Mouse (Mus musculus): ENCODE data around the gene Magi2. TPM values are rescaled to one million over a fixed set of nuclear protein-coding genes. Genes with fewer than 3 reads are reported as not detected.

Magi2 gene
- polyA plus RNA-seq, 1 experiment = 0.18 TPM

DNA sequence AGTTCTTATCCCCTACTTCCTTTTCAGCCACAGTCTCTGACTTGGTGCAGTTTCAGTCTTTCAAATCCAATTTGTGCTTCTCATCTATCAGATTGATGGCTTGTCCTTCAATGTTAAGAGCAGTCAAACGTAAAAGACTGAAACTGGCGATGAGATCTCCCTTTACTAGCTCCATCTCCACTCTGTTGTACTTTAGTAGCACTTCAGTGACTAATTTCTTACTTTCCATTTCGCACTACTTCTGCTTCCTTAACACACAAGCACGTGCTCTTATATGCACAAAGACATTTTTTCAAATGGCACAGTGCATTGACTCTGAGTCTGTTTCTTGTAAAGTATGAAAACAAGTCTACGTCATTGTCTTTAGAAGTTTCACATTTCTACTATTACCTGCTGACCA, 439.6 kb downstream of the Magi2 start:
- TF ChIP-seq CTCF (IDR thresholded peaks at IDR 0.05; ENCODE audit: control insufficient read depth, insufficient read depth, insufficient read length) (no peak), USF1 (IDR thresholded peaks at IDR 0.05; ENCODE audit: low read depth) (no peak), FOSL1 (IDR thresholded peaks at IDR 0.05; ENCODE audit: insufficient read depth, low read length, poor library complexity, severe bottlenecking) (no peak), MAX (IDR thresholded peaks at IDR 0.05) (no peak), MYOD1 (IDR thresholded peaks at IDR 0.05; ENCODE audit: control insufficient read depth, insufficient read length, low read depth) (no peak), CEBPB (IDR thresholded peaks at IDR 0.05; ENCODE audit: low read depth) (no peak), MYOG (IDR thresholded peaks at IDR 0.05; ENCODE audit: control insufficient read depth, extremely low read depth, insufficient read length) (no peak)
- no peaks in the 10 kb centered on the region for H3K79me2 ChIP-seq (ENCODE audit: control insufficient read depth, insufficient read depth)
- no peaks in the 10 kb centered on the region for H3K79me3 ChIP-seq (ENCODE audit: low read depth)
- H3K36me3 ChIP-seq (ENCODE audit: control insufficient read depth, insufficient read depth) = no peaks in the 10 kb centered on the region
- H3K4me3 ChIP-seq (ENCODE audit: insufficient read depth, poor library complexity, severe bottlenecking) = no peak overlapping the region
- H3ac ChIP-seq (ENCODE audit: control insufficient read depth, insufficient read length, low read depth) = no peak overlapping the region
- no peaks in the 10 kb centered on the region for H3K27me3 ChIP-seq (ENCODE audit: control insufficient read depth, insufficient read depth, insufficient read length)

DNA sequence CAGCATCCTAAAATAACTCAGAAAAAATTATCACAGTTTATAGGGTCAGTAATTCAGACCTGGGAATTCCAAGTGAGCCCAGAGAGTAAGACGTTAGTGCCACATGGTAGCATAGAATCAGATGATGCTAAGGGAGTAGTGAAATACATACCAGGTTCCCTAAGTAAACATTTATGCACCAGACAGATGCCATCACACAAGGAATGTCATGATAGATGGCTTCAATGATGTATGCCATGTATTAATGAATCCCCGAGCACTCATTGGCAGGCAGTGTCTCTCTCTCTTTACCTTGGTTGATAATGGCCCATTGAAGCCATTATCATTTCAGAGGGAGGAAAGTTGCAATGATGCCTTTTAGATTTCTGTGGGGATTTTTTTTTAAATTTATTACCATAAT, 490.5 kb downstream of the Magi2 start:
- TF ChIP-seq MAX (IDR thresholded peaks at IDR 0.05) = no peak
- TF ChIP-seq CEBPB (IDR thresholded peaks at IDR 0.05; ENCODE audit: low read depth) = no peak
- no peak for TF ChIP-seq CTCF (IDR thresholded peaks at IDR 0.05; ENCODE audit: control insufficient read depth, insufficient read depth, insufficient read length)
- H3ac ChIP-seq (ENCODE audit: control insufficient read depth, insufficient read length, low read depth) = no peak overlapping the region
- no peaks in the 10 kb centered on the region for H3K79me3 ChIP-seq (ENCODE audit: low read depth)
- no peaks in the 10 kb centered on the region for H3K27me3 ChIP-seq (ENCODE audit: control insufficient read depth, insufficient read depth, insufficient read length)
- H3K79me2 ChIP-seq (ENCODE audit: control insufficient read depth, insufficient read depth) = no peaks in the 10 kb centered on the region
- no peak overlapping the region for H3K4me3 ChIP-seq (ENCODE audit: insufficient read depth, poor library complexity, severe bottlenecking)
- H3K36me3 ChIP-seq (ENCODE audit: control insufficient read depth, insufficient read depth) = no peaks in the 10 kb centered on the region

DNA sequence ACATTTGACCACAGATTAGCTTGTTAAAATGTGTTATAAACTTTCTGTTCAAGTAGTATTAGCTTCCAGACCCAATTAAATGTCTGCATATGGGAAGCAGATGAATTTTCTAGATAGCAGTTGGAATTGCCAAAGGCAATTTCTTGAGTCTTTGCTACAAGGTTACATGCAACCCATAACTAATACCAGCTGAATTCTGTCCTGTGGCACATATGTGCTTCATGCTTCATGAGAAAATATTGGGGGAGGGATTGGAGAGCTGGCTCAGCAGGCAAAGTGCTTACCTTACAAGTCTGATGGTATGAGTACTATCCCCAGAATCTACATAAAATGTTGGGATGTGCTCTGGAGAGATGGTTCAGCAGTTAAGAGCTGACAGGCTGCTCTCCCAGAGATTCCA, 499.4 kb downstream of the Magi2 start:
- H3K79me3 ChIP-seq (ENCODE audit: low read depth) = no peaks in the 10 kb centered on the region
- no peaks in the 10 kb centered on the region for H3K79me2 ChIP-seq (ENCODE audit: control insufficient read depth, insufficient read depth)
- no peak overlapping the region for H3K4me3 ChIP-seq (ENCODE audit: insufficient read depth, poor library complexity, severe bottlenecking)
- no peaks in the 10 kb centered on the region for H3K27me3 ChIP-seq (ENCODE audit: control insufficient read depth, insufficient read depth, insufficient read length)
- no peaks in the 10 kb centered on the region for H3K36me3 ChIP-seq (ENCODE audit: control insufficient read depth, insufficient read depth)
- H3ac ChIP-seq (ENCODE audit: control insufficient read depth, insufficient read length, low read depth) = no peak overlapping the region
- no peak for TF ChIP-seq MYOG (IDR thresholded peaks at IDR 0.05; ENCODE audit: control insufficient read depth, extremely low read depth, insufficient read length)
- TF ChIP-seq FOSL1 (IDR thresholded peaks at IDR 0.05; ENCODE audit: insufficient read depth, low read length, poor library complexity, severe bottlenecking) = no peak
- TF ChIP-seq MYOD1 (IDR thresholded peaks at IDR 0.05; ENCODE audit: control insufficient read depth, insufficient read length, low read depth) = no peak
- TF ChIP-seq CEBPB (IDR thresholded peaks at IDR 0.05; ENCODE audit: low read depth) = no peak
- no peak for TF ChIP-seq USF1 (IDR thresholded peaks at IDR 0.05; ENCODE audit: low read depth)
- no peak for TF ChIP-seq CTCF (IDR thresholded peaks at IDR 0.05; ENCODE audit: control insufficient read depth, insufficient read depth, insufficient read length)
- TF ChIP-seq MAX (IDR thresholded peaks at IDR 0.05) = no peak

DNA sequence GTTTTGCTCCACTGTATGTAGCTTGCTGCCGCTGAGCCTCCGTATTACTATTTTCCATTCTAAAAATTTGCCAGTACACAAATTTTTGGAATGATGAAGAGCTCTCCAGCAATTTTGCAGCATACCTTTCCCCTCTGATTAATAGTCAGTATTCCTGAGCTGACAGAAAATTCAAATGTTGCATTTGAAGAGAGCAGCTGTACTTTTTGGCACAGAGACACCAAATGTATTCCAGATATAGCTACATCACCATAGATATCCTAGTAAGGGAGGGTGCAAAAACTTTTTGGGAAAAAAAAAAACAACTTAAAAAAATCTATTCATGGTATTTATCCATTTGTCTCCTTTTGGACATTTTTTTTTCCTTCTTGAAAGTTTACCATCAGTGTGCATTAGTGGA, 518.5 kb downstream of the Magi2 start:
- no peaks in the 10 kb centered on the region for H3K79me2 ChIP-seq (ENCODE audit: control insufficient read depth, insufficient read depth)
- H3K4me3 ChIP-seq (ENCODE audit: insufficient read depth, poor library complexity, severe bottlenecking) = no peak overlapping the region
- no peaks in the 10 kb centered on the region for H3K36me3 ChIP-seq (ENCODE audit: control insufficient read depth, insufficient read depth)
- TF ChIP-seq MAX (IDR thresholded peaks at IDR 0.05) (no peak), FOSL1 (IDR thresholded peaks at IDR 0.05; ENCODE audit: insufficient read depth, low read length, poor library complexity, severe bottlenecking) (no peak), MYOD1 (IDR thresholded peaks at IDR 0.05; ENCODE audit: control insufficient read depth, insufficient read length, low read depth) (no peak), CEBPB (IDR thresholded peaks at IDR 0.05; ENCODE audit: low read depth) (no peak), USF1 (IDR thresholded peaks at IDR 0.05; ENCODE audit: low read depth) (no peak), CTCF (IDR thresholded peaks at IDR 0.05; ENCODE audit: control insufficient read depth, insufficient read depth, insufficient read length) (no peak)
- H3ac ChIP-seq (ENCODE audit: control insufficient read depth, insufficient read length, low read depth) = no peak overlapping the region
- H3K79me3 ChIP-seq (ENCODE audit: low read depth) = no peaks in the 10 kb centered on the region
- H3K27me3 ChIP-seq (ENCODE audit: control insufficient read depth, insufficient read depth, insufficient read length) = no peaks in the 10 kb centered on the region

DNA sequence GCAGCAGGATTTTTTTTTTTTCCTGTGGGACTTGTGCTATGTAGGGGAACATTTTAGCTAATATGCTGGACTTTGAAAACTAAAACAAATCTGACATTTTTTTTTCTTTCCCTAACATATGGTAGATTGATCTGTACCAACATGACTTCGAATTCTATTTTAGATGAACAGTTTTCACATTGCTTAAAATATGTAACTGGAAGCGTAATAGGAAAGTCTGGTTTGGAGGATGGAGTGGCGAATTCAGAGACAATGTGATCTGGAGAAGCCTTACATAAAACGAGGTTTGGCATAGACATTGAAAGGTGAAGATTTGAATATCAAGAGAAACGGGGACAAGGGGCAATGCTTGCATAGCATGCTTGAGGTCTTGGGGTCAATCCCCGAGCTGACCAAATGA, 519.1 kb downstream of the Magi2 start:
- Histone ChIP-seq H3K27me3 (ENCODE audit: control insufficient read depth, insufficient read depth, insufficient read length) (no peaks in the 10 kb centered on the region), H3K36me3 (ENCODE audit: control insufficient read depth, insufficient read depth) (no peaks in the 10 kb centered on the region), H3K4me3 (ENCODE audit: insufficient read depth, poor library complexity, severe bottlenecking) (no peak overlapping the region), H3K79me3 (ENCODE audit: low read depth) (no peaks in the 10 kb centered on the region), H3K79me2 (ENCODE audit: control insufficient read depth, insufficient read depth) (no peaks in the 10 kb centered on the region), H3ac (ENCODE audit: control insufficient read depth, insufficient read length, low read depth) (no peak overlapping the region)
- TF ChIP-seq MAX (IDR thresholded peaks at IDR 0.05) = no peak
- TF ChIP-seq CTCF (IDR thresholded peaks at IDR 0.05; ENCODE audit: control insufficient read depth, insufficient read depth, insufficient read length) = no peak
- no peak for TF ChIP-seq CEBPB (IDR thresholded peaks at IDR 0.05; ENCODE audit: low read depth)
- TF ChIP-seq MYOD1 (IDR thresholded peaks at IDR 0.05; ENCODE audit: control insufficient read depth, insufficient read length, low read depth) = no peak
- TF ChIP-seq FOSL1 (IDR thresholded peaks at IDR 0.05; ENCODE audit: insufficient read depth, low read length, poor library complexity, severe bottlenecking) = no peak
- no peak for TF ChIP-seq USF1 (IDR thresholded peaks at IDR 0.05; ENCODE audit: low read depth)
- TF ChIP-seq MYOG (IDR thresholded peaks at IDR 0.05; ENCODE audit: control insufficient read depth, extremely low read depth, insufficient read length) = no peak

DNA sequence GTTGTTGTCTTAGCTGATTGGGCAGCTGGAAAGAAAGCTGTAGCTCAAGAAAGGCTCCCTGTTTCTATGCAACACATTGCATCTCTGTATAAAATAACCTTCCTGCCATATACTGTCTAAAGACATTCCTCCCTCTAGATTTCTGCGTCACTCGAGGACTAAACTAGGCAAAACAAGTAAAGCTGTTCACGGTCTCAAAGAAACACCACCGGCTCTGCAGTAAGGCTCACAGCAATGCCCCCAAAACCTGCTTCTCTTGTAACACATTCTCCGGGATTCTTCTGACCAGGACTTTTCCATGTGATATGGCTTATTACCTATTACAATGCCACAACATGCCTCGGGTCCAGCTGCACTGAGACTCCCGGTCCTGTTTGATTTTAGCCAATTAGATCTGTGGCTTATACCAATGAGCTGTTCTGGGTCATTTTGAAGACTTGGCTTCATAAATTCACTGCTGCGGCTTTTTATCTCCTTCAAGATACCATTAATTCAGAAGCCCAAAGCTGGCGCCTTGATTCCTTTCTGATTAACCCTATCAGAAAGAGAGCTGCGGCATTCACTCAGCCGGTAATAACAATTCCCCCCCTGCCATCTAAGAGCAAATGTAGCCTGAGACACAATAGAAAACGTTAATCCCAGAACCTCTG, 520.2 kb downstream of the Magi2 start:
- Histone ChIP-seq H3K79me2 (ENCODE audit: control insufficient read depth, insufficient read depth) (no peaks in the 10 kb centered on the region), H3ac (ENCODE audit: control insufficient read depth, insufficient read length, low read depth) (no peak overlapping the region), H3K4me3 (ENCODE audit: insufficient read depth, poor library complexity, severe bottlenecking) (no peak overlapping the region), H3K36me3 (ENCODE audit: control insufficient read depth, insufficient read depth) (no peaks in the 10 kb centered on the region), H3K27me3 (ENCODE audit: control insufficient read depth, insufficient read depth, insufficient read length) (no peaks in the 10 kb centered on the region), H3K79me3 (ENCODE audit: low read depth) (no peaks in the 10 kb centered on the region)
- TF ChIP-seq FOSL1 (IDR thresholded peaks at IDR 0.05; ENCODE audit: insufficient read depth, low read length, poor library complexity, severe bottlenecking) (no peak), MYOD1 (IDR thresholded peaks at IDR 0.05; ENCODE audit: control insufficient read depth, insufficient read length, low read depth) (no peak), CEBPB (IDR thresholded peaks at IDR 0.05; ENCODE audit: low read depth) (no peak), USF1 (IDR thresholded peaks at IDR 0.05; ENCODE audit: low read depth) (no peak), MAX (IDR thresholded peaks at IDR 0.05) (no peak), CTCF (IDR thresholded peaks at IDR 0.05; ENCODE audit: control insufficient read depth, insufficient read depth, insufficient read length) (no peak), MYOG (IDR thresholded peaks at IDR 0.05; ENCODE audit: control insufficient read depth, extremely low read depth, insufficient read length) (no peak)

All from C2C12 (cell line).